Mouse (Mus musculus) heart, embryonic 11.5 days (tissue): ENCODE data around the gene Ttf2. TPM values are rescaled to one million over a fixed set of nuclear protein-coding genes. Genes with fewer than 3 reads are reported as not detected.

Experiments used
- ATAC-seq: fragments of 200-750 bp; cut with Nextera tagmentation; replicated peaks from 2 replicates; pipeline ENCODE4 v1.8.0; 2017; ENCODE audit warnings: moderate library complexity; ENCODE audit not compliant: insufficient number of reproducible peaks, low FRiP score, low TSS enrichment
- H3K27ac ChIP-seq: fragments of 300-500 bp; sonication (generic); 2 replicates; pipeline ENCODE4 v1.5.1; 2014; ENCODE audit warnings: mild to moderate bottlenecking, low read depth, low read length
- H3K27me3 ChIP-seq: fragments of 300-500 bp; sonication (generic); 2 replicates; pipeline ENCODE4 v1.6.1; 2014; ENCODE audit warnings: mild to moderate bottlenecking, low read length, mixed read lengths; ENCODE audit not compliant: control insufficient read depth, insufficient read depth
- H3K36me3 ChIP-seq: fragments of 300-500 bp; sonication (generic); 2 replicates; pipeline ENCODE4 v1.6.1; 2014; ENCODE audit warnings: mild to moderate bottlenecking, low read length, moderate library complexity, mixed read lengths; ENCODE audit not compliant: control insufficient read depth, insufficient read depth
- H3K4me1 ChIP-seq: fragments of 300-500 bp; sonication (generic); 2 replicates; pipeline ENCODE4 v1.6.1; 2014; ENCODE audit warnings: low read length; ENCODE audit not compliant: control insufficient read depth, insufficient read depth
- H3K4me2 ChIP-seq: fragments of 300-500 bp; sonication (generic); 2 replicates; pipeline ENCODE4 v1.6.1; 2014; ENCODE audit warnings: mild to moderate bottlenecking, moderate library complexity
- H3K4me3 ChIP-seq: fragments of 300-500 bp; sonication (generic); 2 replicates; pipeline ENCODE4 v1.5.1; 2014; ENCODE audit warnings: low read depth, low read length
- H3K9ac ChIP-seq: fragments of 300-500 bp; sonication (generic); 2 replicates; pipeline ENCODE4 v1.6.1; 2014; ENCODE audit warnings: mild to moderate bottlenecking, low read depth, low read length, moderate library complexity
- H3K9me3 ChIP-seq: fragments of 300-500 bp; sonication (generic); replicated peaks from 2 replicates; pipeline ENCODE4 v1.6.1; 2016; ENCODE audit warnings: low read length; ENCODE audit not compliant: control insufficient read depth
- WGBS: fragments of 180-500 bp; shearing (Covaris S2); extraction: QIAGEN DNeasy Blood & Tissue Kit; methylation state at CpG from one replicate; pipeline ENCODE4 v1.1.7; 2014; ENCODE audit not compliant: insufficient replicate concordance; 5-methylcytosine and 5-hydroxymethylcytosine counted together
- polyA plus RNA-seq: library from polyadenylated mRNA; unstranded; fragments of >200 nt; fragmentation: Nextera tagmentation; extraction: Ambion mirVana; gene quantifications from 2 replicates; pipeline ENCODE4 v1.2.1, GENCODE M21; 2014

The Ttf2 gene
- polyA plus RNA-seq, 1 experiment from 2014 or later, result 12.9 TPM

GRCm38 (mm10) chr3:100911498-100912213 is 57.8 kb downstream of the Ttf2 start:
- no peak overlapping the region for H3K9ac ChIP-seq
- H3K27ac ChIP-seq, result no peak overlapping the region
- ATAC-seq, result no peak
- H3K4me2 ChIP-seq, result no peak overlapping the region
- no peaks in the 10 kb centered on the region for H3K27me3 ChIP-seq
- no peak overlapping the region for H3K4me3 ChIP-seq
- H3K9me3 ChIP-seq, result no peaks in the 10 kb centered on the region
- 58% methylated on average over 7 of the region's 7 CpGs for WGBS
- no peaks in the 10 kb centered on the region for H3K36me3 ChIP-seq
- peaks cover 5% of the 10 kb centered on the region; the same call in 1 of the 2 replicates for H3K4me1 ChIP-seq

GRCm38 (mm10) chr3:100911026-100911425 is 58.4 kb downstream of the Ttf2 start:
- no peak overlapping the region for H3K4me2 ChIP-seq
- no peak for ATAC-seq

GRCm38 (mm10) chr3:100910621-100911020 is 58.8 kb downstream of the Ttf2 start:
- Histone ChIP-seq H3K4me3 (no peak overlapping the region), H3K4me2 (no peak overlapping the region), H3K9ac (no peak overlapping the region), H3K9me3 (no peaks in the 10 kb centered on the region), H3K27me3 (no peaks in the 10 kb centered on the region), H3K27ac (no peak overlapping the region), H3K4me1 (peaks cover 8% of the 10 kb centered on the region; the same call in 1 of the 2 replicates), H3K36me3 (no peaks in the 10 kb centered on the region)
- WGBS, result 58% methylated on average over 5 of the region's 5 CpGs
- no peak for ATAC-seq

More at GRCm38 (mm10) chr3:100911026-100911425, 58.4 kb downstream of the Ttf2 start:
- 78% methylated on average over 9 of the region's 9 CpGs for WGBS
- H3K4me3 ChIP-seq, result no peak overlapping the region
- H3K9me3 ChIP-seq, result no peaks in the 10 kb centered on the region
- H3K4me1 ChIP-seq, result peaks cover 8% of the 10 kb centered on the region; the same call in 1 of the 2 replicates
- no peaks in the 10 kb centered on the region for H3K36me3 ChIP-seq
- no peak overlapping the region for H3K27ac ChIP-seq
- H3K9ac ChIP-seq, result no peak overlapping the region
- H3K27me3 ChIP-seq, result no peaks in the 10 kb centered on the region

GRCm38 (mm10) chr3:100908594-100908993 is 60.9 kb downstream of the Ttf2 start:
- no peak overlapping the region for H3K4me2 ChIP-seq
- no peaks in the 10 kb centered on the region for H3K36me3 ChIP-seq
- 39% methylated on average over 6 of the region's 6 CpGs for WGBS
- no peaks in the 10 kb centered on the region for H3K9me3 ChIP-seq
- peaks cover 8% of the 10 kb centered on the region; the same call in 1 of the 2 replicates for H3K4me1 ChIP-seq
- H3K4me3 ChIP-seq, result no peak overlapping the region
- H3K27ac ChIP-seq, result no peak overlapping the region
- ATAC-seq, result no peak
- H3K27me3 ChIP-seq, result no peaks in the 10 kb centered on the region
- H3K9ac ChIP-seq, result no peak overlapping the region

- no peaks in the 10 kb centered on the region for H3K36me3 ChIP-seq
- H3K4me3 ChIP-seq, result no peak overlapping the region
- ATAC-seq, result no peak
- H3K4me2 ChIP-seq, result no peak overlapping the region
- H3K9me3 ChIP-seq, result no peaks in the 10 kb centered on the region
- 30% methylated on average over 3 of the region's 3 CpGs for WGBS
- no peaks in the 10 kb centered on the region for H3K27me3 ChIP-seq
- no peak overlapping the region for H3K27ac ChIP-seq
- H3K9ac ChIP-seq, result no peak overlapping the region
- peaks cover 8% of the 10 kb centered on the region; the same call in 1 of the 2 replicates for H3K4me1 ChIP-seq
Observed at GRCm38 (mm10) chr3:100906916-100907315, 62.5 kb downstream of the Ttf2 start.

- Histone ChIP-seq H3K36me3 (no peaks in the 10 kb centered on the region), H3K27ac (no peak overlapping the region), H3K4me3 (no peak overlapping the region), H3K9ac (no peak overlapping the region), H3K4me2 (no peak overlapping the region; the same call in 1 of the 2 replicates), H3K9me3 (no peaks in the 10 kb centered on the region), H3K27me3 (no peaks in the 10 kb centered on the region), H3K4me1 (peaks cover 8% of the 10 kb centered on the region; the same call in 1 of the 2 replicates)
- ATAC-seq, result no peak
- 21% methylated on average over 6 of the region's 6 CpGs for WGBS
Observed at GRCm38 (mm10) chr3:100906128-100906527, 63.3 kb downstream of the Ttf2 start.

GRCm38 (mm10) chr3:100895500-100895899 is 74.0 kb downstream of the Ttf2 start:
- no peak overlapping the region for H3K4me2 ChIP-seq
- H3K9me3 ChIP-seq, result no peaks in the 10 kb centered on the region
- ATAC-seq, result no peak
- no peak overlapping the region for H3K4me3 ChIP-seq
- no peaks in the 10 kb centered on the region for H3K27me3 ChIP-seq
- WGBS, result 74% methylated on average over 6 of the region's 6 CpGs
- no peak overlapping the region for H3K9ac ChIP-seq
- H3K36me3 ChIP-seq, result no peaks in the 10 kb centered on the region
- no peak overlapping the region for H3K27ac ChIP-seq
- no peaks in the 10 kb centered on the region for H3K4me1 ChIP-seq

- H3K4me3 ChIP-seq, result no peak overlapping the region
- no peaks in the 10 kb centered on the region for H3K27me3 ChIP-seq
- H3K36me3 ChIP-seq, result no peaks in the 10 kb centered on the region
- no peak overlapping the region for H3K9ac ChIP-seq
- no peaks in the 10 kb centered on the region for H3K9me3 ChIP-seq
- H3K4me2 ChIP-seq, result no peak overlapping the region
- no peak overlapping the region for H3K27ac ChIP-seq
- no peak for ATAC-seq
- 62% methylated on average over 11 of the region's 11 CpGs for WGBS
- H3K4me1 ChIP-seq, result no peaks in the 10 kb centered on the region
Observed at GRCm38 (mm10) chr3:100892383-100893335, 76.8 kb downstream of the Ttf2 start.
